Mouse (Mus musculus): ENCODE measurements around the gene Slfnl1.

GRCm38 (mm10) chr4:120568005-120568404 lies 36.0 kb downstream of the Slfnl1 start:
- no peak for TF ChIP-seq CTCF (IDR thresholded peaks at IDR 0.05; ENCODE audit: borderline replicate concordance, control insufficient read depth, extremely low read depth, insufficient read depth, low read length, poor library complexity)
- TF ChIP-seq POLR2A (IDR thresholded peaks at IDR 0.05; ENCODE audit: control insufficient read depth, extremely low read depth, insufficient read depth, low read length, poor library complexity) = no peak
